In genomic region chr16:33519916-33520568, GRCm38 (mm10) we compare ENCODE assay signal across 21 mouse cellular contexts. TPM values are rescaled to one million over a fixed set of nuclear protein-coding genes. Genes with fewer than 3 reads are reported as not detected.
DNase-seq lines count a peak whose midpoint lies in the region; ATAC-seq and TF ChIP-seq lines count a peak whose summit lies in the region.
"Had no signal": no experiment of that assay in that cellular context is flagged by ENCODE, and none has a peak within 500 bp of the region (broad histone marks: within the 10 kb centered on the region; RNA-seq: fewer than 3 reads in every experiment).

No protein-coding gene starts in this region.

- no peak for TF ChIP-seq RAD21 in CH12.LX (IDR thresholded peaks at IDR 0.05; ENCODE audit: low read depth, low read length)

- WGBS in hindbrain, postnatal 0 days, result 59% methylated on average over 6 of the region's 6 CpGs
- WGBS in hindbrain, embryonic 12.5 days, result 82% methylated on average over 6 of the region's 6 CpGs

- no peaks in the 10 kb centered on the region for H3K36me3 ChIP-seq in hindbrain, postnatal 0 days (ENCODE audit: insufficient read depth, low read length)
- H3K36me3 ChIP-seq in hindbrain, embryonic 12.5 days, result no peaks in the 10 kb centered on the region
- H3K36me3 ChIP-seq in CH12.LX (replicated peaks in 1 of 2; ENCODE audit: control insufficient read depth in 1 of 2, insufficient read depth in 1 of 2, low read length in 1 of 2), result no peaks in the 10 kb centered on the region
- H3K36me3 ChIP-seq: embryonic facial prominence, embryonic 10.5 days; G1E; hindbrain, embryonic 13.5 days; intestine, embryonic 15.5 days; kidney, embryonic 15.5 days; lung, embryonic 15.5 days; midbrain, embryonic 10.5 days had no signal

- TF ChIP-seq EP300 in CH12.LX (IDR thresholded peaks at IDR 0.05; ENCODE audit: low read length), result no peak

- no peak overlapping the region for H3K4me2 ChIP-seq in hindbrain, postnatal 0 days (ENCODE audit: low read depth, low read length)
- no peak overlapping the region for H3K4me2 ChIP-seq in hindbrain, embryonic 12.5 days (replicated peaks)
- no peak overlapping the region for H3K4me2 ChIP-seq in CH12.LX (ENCODE audit: insufficient read depth, low read depth, poor library complexity, severe bottlenecking)
- H3K4me2 ChIP-seq: forebrain, embryonic 13.5 days; hindbrain, embryonic 13.5 days; intestine, embryonic 15.5 days; kidney, embryonic 15.5 days; lung, embryonic 15.5 days had no signal

- dilution Hi-C loops in CH12.LX (cut with MboI; ENCODE audit: extremely low pct_ligation_motif_present, extremely low pct_unique_long_range_greater_than_20kb, low sequenced_read_pairs), result no loop called here

- DNase-seq in cerebellum, postnatal 10 days, result peak; percentile 70 to 78
- no peak for DNase-seq in cerebellum, adult 11 months
- DNase-seq in hindbrain, postnatal 0 days (ENCODE audit: low spot score), result peak; percentile 55
- DNase-seq in CH12.LX (ENCODE audit: extremely low read depth) (no peak), adipocyte (ENCODE audit: low spot score) (peak; percentile 19)
- DNase-seq in left cerebral cortex, adult 18-20 months (ENCODE audit: low spot score in 2 of 2), result no peak
- DNase-seq: gastrocnemius, postnatal 14 days; heart, postnatal 14 days had no signal

- no peak overlapping the region; the same call in 1 of the 2 replicates for H3K27ac ChIP-seq in hindbrain, postnatal 0 days
- H3K27ac ChIP-seq in hindbrain, embryonic 12.5 days, result no peak overlapping the region
- no peak overlapping the region for H3K27ac ChIP-seq in CH12.LX (ENCODE audit: insufficient read depth, low read depth)
- H3K27ac ChIP-seq: embryonic facial prominence, embryonic 10.5 days; forebrain, embryonic 13.5 days; hindbrain, embryonic 13.5 days; intestine, embryonic 15.5 days; kidney, embryonic 15.5 days; liver, embryonic 14.5 days; lung, embryonic 15.5 days; macrophage; midbrain, embryonic 10.5 days had no signal

- no peaks in the 10 kb centered on the region for H3K79me2 ChIP-seq in CH12.LX (replicated peaks; ENCODE audit: control insufficient read depth, extremely low read depth, insufficient read depth, poor library complexity, severe bottlenecking)

- no peak; the same call in 1 of the 2 replicates for TF ChIP-seq CTCF in hindbrain, postnatal 0 days (IDR thresholded peaks at IDR 0.05; ENCODE audit: low read depth)
- TF ChIP-seq CTCF in CH12.LX (conservative IDR thresholded peaks at IDR 0.05 in 1 of 2, IDR thresholded peaks at IDR 0.05 in 1 of 2; ENCODE audit: low read depth in 2 of 2, low read length in 2 of 2), result 0 out of 4 replicates have a peak, but pooled peaks of 1 of the 2 experiments have one; percentile 7

- in situ Hi-C loops in CH12.LX (cut with MboI; ENCODE audit: low pct_ligation_motif_present, low pct_unique_long_range_greater_than_20kb, low sequenced_read_pairs), result no loop called here

- no peak for ATAC-seq in hindbrain, postnatal 0 days
- ATAC-seq in hindbrain, embryonic 12.5 days (ENCODE audit: low FRiP score), result no peak
- ATAC-seq: forebrain, embryonic 13.5 days; intestine, embryonic 15.5 days had no signal

- H3K9ac ChIP-seq in hindbrain, postnatal 0 days (replicated peaks; ENCODE audit: low read length), result no peak overlapping the region
- no peak overlapping the region for H3K9ac ChIP-seq in hindbrain, embryonic 12.5 days
- H3K9ac ChIP-seq in CH12.LX (ENCODE audit: insufficient read depth, low read depth), result no peak overlapping the region
- H3K9ac ChIP-seq: forebrain, embryonic 13.5 days; hindbrain, embryonic 13.5 days; intestine, embryonic 15.5 days; kidney, embryonic 15.5 days; liver, embryonic 14.5 days; lung, embryonic 15.5 days had no signal

- H3K9me3 ChIP-seq in hindbrain, postnatal 0 days (ENCODE audit: low read length), result no peaks in the 10 kb centered on the region
- no peaks in the 10 kb centered on the region for H3K9me3 ChIP-seq in hindbrain, embryonic 12.5 days (replicated peaks)
- no peaks in the 10 kb centered on the region for H3K9me3 ChIP-seq in CH12.LX (replicated peaks; ENCODE audit: low read length)
- H3K9me3 ChIP-seq: embryonic facial prominence, embryonic 10.5 days; forebrain, embryonic 13.5 days; G1E; hindbrain, embryonic 13.5 days; intestine, embryonic 15.5 days; kidney, embryonic 15.5 days; lung, embryonic 15.5 days; midbrain, embryonic 10.5 days had no signal

- peaks cover 10% of the 10 kb centered on the region; the same call in 1 of the 2 replicates for H3K4me1 ChIP-seq in hindbrain, postnatal 0 days (ENCODE audit: insufficient read depth, low read length)
- H3K4me1 ChIP-seq in hindbrain, embryonic 12.5 days, result peaks cover 19% of the 10 kb centered on the region
- H3K4me1 ChIP-seq in CH12.LX (ENCODE audit: control insufficient read depth in 1 of 2, insufficient read depth in 2 of 2), result peaks cover 0 to 4% of the 10 kb centered on the region in 2 experiments; a peak in 2 of 4 replicates

- H3K27me3 ChIP-seq in hindbrain, postnatal 0 days (ENCODE audit: insufficient read depth, low read length), result no peaks in the 10 kb centered on the region
- no peaks in the 10 kb centered on the region for H3K27me3 ChIP-seq in hindbrain, embryonic 12.5 days
- H3K27me3 ChIP-seq in CH12.LX (replicated peaks), result no peaks in the 10 kb centered on the region
- H3K27me3 ChIP-seq: forebrain, embryonic 13.5 days; hindbrain, embryonic 13.5 days; intestine, embryonic 15.5 days; kidney, embryonic 15.5 days; lung, embryonic 15.5 days had no signal

- H3K4me3 ChIP-seq in hindbrain, postnatal 0 days (ENCODE audit: low read length), result no peak overlapping the region
- H3K4me3 ChIP-seq in hindbrain, embryonic 12.5 days, result no peak overlapping the region
- H3K4me3 ChIP-seq in CH12.LX (replicated peaks in 1 of 3; ENCODE audit: low read depth in 2 of 3, low read length in 2 of 3, poor library complexity in 1 of 3), result no peak overlapping the region
- H3K4me3 ChIP-seq: embryonic facial prominence, embryonic 10.5 days; forebrain, embryonic 13.5 days; hindbrain, embryonic 13.5 days; intestine, embryonic 15.5 days; kidney, embryonic 15.5 days; lung, embryonic 15.5 days; midbrain, embryonic 10.5 days had no signal

- TF ChIP-seq POLR2A in CH12.LX (IDR thresholded peaks at IDR 0.05; ENCODE audit: low read depth, low read length), result no peak

TF ChIP-seq in CH12.LX, 34 proteins besides CTCF, POLR2A, EP300 and RAD21:
- TF ChIP-seq MAFK (IDR thresholded peaks at IDR 0.05; ENCODE audit: insufficient replicate concordance, low read length), result peak; percentile 94
- TF ChIP-seq KAT2A (IDR thresholded peaks at IDR 0.05; ENCODE audit: insufficient replicate concordance, low read length), result no peak
- no peak for TF ChIP-seq MYC (IDR thresholded peaks at IDR 0.05; ENCODE audit: low read depth, low read length)
- TF ChIP-seq SMC3 (IDR thresholded peaks at IDR 0.05; ENCODE audit: low read depth, low read length), result 0 out of 2 replicates have a peak, but pooled peaks have one; percentile 1
- TF ChIP-seq MEF2A (IDR thresholded peaks at IDR 0.05; ENCODE audit: borderline replicate concordance, low read depth, low read length), result no peak
- TF ChIP-seq ZC3H11A (IDR thresholded peaks at IDR 0.05; ENCODE audit: low read depth, low read length), result no peak

RNA-seq across cellular contexts. Expression of gene Slc12a8, which starts 2.9 kb away (rescaled TPM):
- total RNA-seq in hindbrain, postnatal 0 days (2014; rRNA removed), result 1.6 and 2.0 TPM in 2 replicates
- polyA plus RNA-seq in hindbrain, postnatal 0 days (2015; fragmentation: Nextera tagmentation; extraction: Ambion mirVana), result 1.2 and 1.3 TPM in 2 replicates
- 0.65 and 0.99 TPM in 2 replicates for polyA plus RNA-seq in hindbrain, embryonic 12.5 days (2016; fragmentation: Nextera tagmentation; extraction: Ambion mirVana)
- total RNA-seq in CH12.LX (2012; rRNA removed) (7.7 and 17.4 TPM in 2 replicates), CH12.LX (2014; rRNA removed) (12.2 and 12.9 TPM in 2 replicates)
- polyA plus RNA-seq in CH12.LX (2012; ENCODE audit: insufficient read length, low read depth), result 14.2 and 16.5 TPM in 2 replicates
- 1 to 10 TPM in 1 of 2 experiments, under 1 TPM in 1; 0.98 to 1.1 TPM for total RNA-seq in left cerebral cortex, adult 18-20 months (2021)
- total RNA-seq: common myeloid progenitor, adult 5-6 weeks; monocyte, adult 5-6 weeks had no signal
- polyA plus RNA-seq: G1E, macrophage had no signal

Comparison
In these comparisons a context has a peak if more than half of its experiments do, and no peak if none do; other contexts are left out.
1. DNase-seq: peak in cerebellum, postnatal 10 days (2 of 2), hindbrain, postnatal 0 days (single experiment) and adipocyte (single experiment); none in cerebellum, adult 11 months (single experiment), CH12.LX (single experiment) and left cerebral cortex, adult 18-20 months (0 of 2).